Mouse (Mus musculus) heart, embryonic 14.5 days (tissue): ENCODE data around the gene Qsox2. TPM values are rescaled to one million over a fixed set of nuclear protein-coding genes. Genes with fewer than 3 reads are reported as not detected.

Experiments
- ATAC-seq: fragments of 200-750 bp; cut with Nextera tagmentation; 2 replicates; pipeline ENCODE4 v1.8.0; 2017; ENCODE audit warnings: low read depth, moderate TSS enrichment; ENCODE audit not compliant: insufficient number of reproducible peaks, insufficient read depth, low FRiP score
- H3K27ac ChIP-seq, 2 experiments: fragments of 200-500 bp in 1 of 2; fragments of 300-500 bp in 1 of 2; sonication (generic) in 1 of 2; replicated peaks in 1 of 2; 2 replicates each; pipeline ENCODE4 v1.5.1; 2012 to 2014; ENCODE audit warnings: low read depth in 2 of 2, low read length in 2 of 2, control low read depth in 1 of 2, mild to moderate bottlenecking in 1 of 2, mixed read lengths in 1 of 2; ENCODE audit not compliant: control insufficient read depth in 1 of 2, insufficient read depth in 1 of 2
- H3K27me3 ChIP-seq: fragments of 300-500 bp; sonication (generic); 2 replicates; pipeline ENCODE4 v1.6.1; 2014; ENCODE audit warnings: mild to moderate bottlenecking, low read length, control low read depth; ENCODE audit not compliant: control insufficient read depth, insufficient read depth
- H3K36me3 ChIP-seq: fragments of 300-500 bp; sonication (generic); 2 replicates; pipeline ENCODE4 v1.6.1; 2014; ENCODE audit warnings: mild to moderate bottlenecking, control low read depth, low read length, mixed read lengths; ENCODE audit not compliant: control insufficient read depth, insufficient read depth
- H3K4me1 ChIP-seq, 2 experiments: fragments of 200-500 bp in 1 of 2; fragments of 300-500 bp in 1 of 2; sonication (generic) in 1 of 2; 2 replicates each; pipeline ENCODE4 v1.6.1; 2012 to 2014; ENCODE audit warnings: low read length in 2 of 2, control low read depth in 1 of 2, mixed read lengths in 1 of 2; ENCODE audit not compliant: control insufficient read depth in 2 of 2, insufficient read depth in 2 of 2
- H3K4me2 ChIP-seq: fragments of 300-500 bp; sonication (generic); 2 replicates; pipeline ENCODE4 v1.6.1; 2014; ENCODE audit warnings: mild to moderate bottlenecking, low read length
- H3K4me3 ChIP-seq, 2 experiments: fragments of 200-500 bp in 1 of 2; fragments of 300-500 bp in 1 of 2; sonication (generic) in 1 of 2; 2 replicates each; pipeline ENCODE4 v1.5.1; 2012 to 2014; ENCODE audit warnings: low read length in 2 of 2, mild to moderate bottlenecking in 2 of 2, control low read depth in 1 of 2, low read depth in 1 of 2, moderate library complexity in 1 of 2; ENCODE audit not compliant: control insufficient read depth in 1 of 2, insufficient read depth in 1 of 2
- H3K9ac ChIP-seq: fragments of 300-500 bp; sonication (generic); 2 replicates; pipeline ENCODE4 v1.6.1; 2014; ENCODE audit warnings: mild to moderate bottlenecking, low read length
- H3K9me3 ChIP-seq: fragments of 300-500 bp; sonication (generic); 2 replicates; pipeline ENCODE4 v1.6.1; 2016; ENCODE audit warnings: low read length, control low read depth; ENCODE audit not compliant: control insufficient read depth
- WGBS: fragments of 180-500 bp; shearing (Covaris S2); extraction: QIAGEN DNeasy Blood & Tissue Kit; methylation state at CpG from one replicate; pipeline ENCODE4 v1.1.7; 2014; 5-methylcytosine and 5-hydroxymethylcytosine counted together
- polyA plus RNA-seq: library from polyadenylated mRNA; unstranded; fragments of >200 nt; fragmentation: Nextera tagmentation; extraction: Ambion mirVana; gene quantifications from 2 replicates; pipeline ENCODE4 v1.2.1, GENCODE M21; 2014

Qsox2 gene
- polyA plus RNA-seq, 1 experiment from 2014 or later = 11.8 TPM

GRCm38 (mm10) chr2:26166890-26167289 lies 70.4 kb downstream of the Qsox2 start:
- 82% methylated on average over 3 of the region's 3 CpGs for WGBS
- no peaks in the 10 kb centered on the region for H3K27me3 ChIP-seq

More at GRCm38 (mm10) chr2:26166890-26167289, 70.4 kb downstream of the Qsox2 start:
- no peak overlapping the region for H3K9ac ChIP-seq
- peaks cover 4 to 5% of the 10 kb centered on the region in 2 experiments; a peak in 2 of 4 replicates for H3K4me1 ChIP-seq
- H3K4me2 ChIP-seq = no peak overlapping the region
- no peak overlapping the region for H3K4me3 ChIP-seq
- ATAC-seq = no peak
- H3K9me3 ChIP-seq = no peaks in the 10 kb centered on the region
- no peak overlapping the region for H3K27ac ChIP-seq
- no peaks in the 10 kb centered on the region for H3K36me3 ChIP-seq

Other genes starting within 250 kb of the Qsox2 start
- gene Ubac1, start 215.8 kb downstream of the Qsox2 start, polyA plus RNA-seq = 113 and 114 TPM in 2 replicates
- gene Nacc2, start 114.3 kb downstream of the Qsox2 start, polyA plus RNA-seq = 6.2 and 6.9 TPM in 2 replicates
- gene Lhx3, start 29.2 kb downstream of the Qsox2 start, polyA plus RNA-seq = 0.09 TPM in 1 of 2 replicates, not detected in the other
- gene Ccdc187, start 57.0 kb upstream of the Qsox2 start, polyA plus RNA-seq = 0.16 and 0.24 TPM in 2 replicates
- 36.5 and 36.9 TPM in 2 replicates for gene Gpsm1, start 78.0 kb upstream of the Qsox2 start, polyA plus RNA-seq
- gene Dnlz, start 114.6 kb upstream of the Qsox2 start, polyA plus RNA-seq = 27.5 and 30.8 TPM in 2 replicates
- gene Card9, start 123.4 kb upstream of the Qsox2 start, polyA plus RNA-seq = 0.57 and 0.61 TPM in 2 replicates
- gene Snapc4, start 143.1 kb upstream of the Qsox2 start, polyA plus RNA-seq = 15.8 and 18.3 TPM in 2 replicates
- 67.7 and 75.6 TPM in 2 replicates for gene Entr1, start 151.8 kb upstream of the Qsox2 start, polyA plus RNA-seq
- gene Pmpca, start 151.8 kb upstream of the Qsox2 start, polyA plus RNA-seq = 108 and 111 TPM in 2 replicates
- 13.3 and 16.7 TPM in 2 replicates for gene Inpp5e, start 171.7 kb upstream of the Qsox2 start, polyA plus RNA-seq
- gene Sec16a, start 207.7 kb upstream of the Qsox2 start, polyA plus RNA-seq = 19.4 TPM in 2 replicates